17 mouse cellular contexts compared by ENCODE assay signal in genomic region chrX:159047876-159048275, GRCm38 (mm10).
DNase-seq lines count a peak whose midpoint lies in the region.
"Had no signal": no experiment of that assay in that cellular context is flagged by ENCODE, and none has a peak within 500 bp of the region (broad histone marks: within the 10 kb centered on the region; RNA-seq: fewer than 3 reads in every experiment).

No protein-coding gene starts in this region.

- intact Hi-C loops in gastrocnemius, postnatal 14 days (cut with DNase I; ENCODE audit: low total_unique reads): no loop called here

- DNase-seq in embryo, embryonic 10 days (ENCODE audit: low spot score): peak; percentile 42
- DNase-seq in embryo, embryonic 9.5 days (ENCODE audit: extremely low spot score): no peak
- peak; percentile 32 for DNase-seq in embryo, embryonic 11.5 days (ENCODE audit: low read depth, low spot score)
- peak; percentile 69 for DNase-seq in hindlimb bud, embryonic 11.5 days (ENCODE audit: extremely low spot score, low read depth, low spot score)
- no peak for DNase-seq in cerebellum, postnatal 25 days
- DNase-seq in gastrocnemius, postnatal 14 days: no peak
- DNase-seq in frontal cortex, postnatal 36 days (ENCODE audit: low spot score in 2 of 2): no peak
- DNase-seq: adrenal gland, postnatal 10 days; B cell, adult 2 months; cerebellum, adult 18-20 months; cerebellum, adult 9-10 months; cerebellum, postnatal 14 days; gastrocnemius, postnatal 36 days; heart, adult 2 months; heart, postnatal 14 days; heart, postnatal 4 days; kidney, adult 2 months had no signal

Comparison
In these comparisons a context has a peak if more than half of its experiments do, and no peak if none do; other contexts are left out.
1. DNase-seq: peak in embryo, embryonic 10 days (single experiment), embryo, embryonic 11.5 days (single experiment) and hindlimb bud, embryonic 11.5 days (single experiment); none in embryo, embryonic 9.5 days (single experiment), cerebellum, postnatal 25 days (0 of 2), gastrocnemius, postnatal 14 days (single experiment) and frontal cortex, postnatal 36 days (0 of 2).